Mouse (Mus musculus) embryonic facial prominence, embryonic 10.5 days (tissue): ENCODE data around the gene Gna13. TPM values are rescaled to one million over a fixed set of nuclear protein-coding genes. Genes with fewer than 3 reads are reported as not detected.

Experiments
- DNase-seq: peaks from one replicate; pipeline ENCODE4 v3.0.0-alpha.2; 2017; ENCODE audit warnings: low spot score
- H3K27ac ChIP-seq: fragments of 300-500 bp; sonication (generic); replicated peaks from 2 replicates; pipeline ENCODE4 v1.5.1; 2016; ENCODE audit warnings: mild to moderate bottlenecking
- H3K27me3 ChIP-seq: fragments of 300-500 bp; sonication (generic); replicated peaks from 2 replicates; pipeline ENCODE4 v1.6.1; 2016; ENCODE audit warnings: low read depth, mild to moderate bottlenecking; ENCODE audit not compliant: poor library complexity, severe bottlenecking
- H3K36me3 ChIP-seq: fragments of 300-500 bp; sonication (generic); replicated peaks from 2 replicates; pipeline ENCODE4 v1.6.1; 2016; ENCODE audit warnings: mild to moderate bottlenecking, moderate library complexity
- H3K4me1 ChIP-seq: fragments of 300-500 bp; sonication (generic); 2 replicates; pipeline ENCODE4 v1.6.1; 2016
- H3K4me3 ChIP-seq: fragments of 300-500 bp; sonication (generic); 2 replicates; pipeline ENCODE4 v1.5.1; 2016; ENCODE audit warnings: mild to moderate bottlenecking, moderate library complexity
- H3K9me3 ChIP-seq: fragments of 300-500 bp; sonication (generic); 2 replicates; pipeline ENCODE4 v1.6.1; 2016; ENCODE audit warnings: mild to moderate bottlenecking
- WGBS: fragments of 180-500 bp; shearing (Covaris S2); methylation state at CpG from one replicate; pipeline ENCODE4 v1.1.7; 2016; 5-methylcytosine and 5-hydroxymethylcytosine counted together
- polyA plus RNA-seq: library from polyadenylated mRNA; unstranded; fragments of >200 nt; fragmentation: Nextera tagmentation; extraction: Ambion mirVana; gene quantifications from 2 replicates; pipeline ENCODE4 v1.2.1, GENCODE M21; 2016

The Gna13 gene
- polyA plus RNA-seq, 1 experiment from 2014 or later, result 18.5 TPM

GRCm38 (mm10) chr11:109353391-109354235 lies 9.0 kb upstream of the Gna13 start:
- Histone ChIP-seq H3K27me3 (no peaks in the 10 kb centered on the region), H3K4me3 (no peak overlapping the region), H3K27ac (no peak overlapping the region), H3K9me3 (no peaks in the 10 kb centered on the region), H3K36me3 (no peaks in the 10 kb centered on the region), H3K4me1 (peaks cover 29% of the 10 kb centered on the region)
- no peak for DNase-seq
- 75% methylated on average over 12 of the region's 12 CpGs for WGBS

DNA sequence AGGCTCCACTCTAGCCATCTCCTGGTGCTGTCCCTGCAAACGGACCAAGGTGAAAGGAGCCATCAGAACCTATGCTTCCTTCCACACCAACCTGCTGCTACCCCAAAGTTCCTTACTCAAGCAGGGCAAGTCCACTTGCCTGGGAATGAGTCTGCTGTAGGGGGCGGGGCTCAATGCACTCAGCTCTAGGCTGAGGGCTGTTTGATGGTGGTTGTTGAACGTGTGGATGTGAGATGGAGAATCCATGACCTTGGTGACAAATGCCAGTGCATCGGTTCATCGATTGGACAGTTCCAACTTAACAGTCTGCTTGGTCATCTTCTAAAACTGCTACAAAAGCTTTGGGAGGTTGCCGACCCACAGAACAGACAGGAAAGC lies 8.4 kb upstream of the Gna13 start:
- 84% methylated on average over 6 of the region's 6 CpGs for WGBS
- H3K36me3 ChIP-seq, result no peaks in the 10 kb centered on the region
- no peak for DNase-seq
- no peaks in the 10 kb centered on the region for H3K27me3 ChIP-seq
- H3K9me3 ChIP-seq, result no peaks in the 10 kb centered on the region
- H3K4me3 ChIP-seq, result no peak overlapping the region
- H3K27ac ChIP-seq, result no peak overlapping the region
- H3K4me1 ChIP-seq, result peaks cover 35% of the 10 kb centered on the region

DNA sequence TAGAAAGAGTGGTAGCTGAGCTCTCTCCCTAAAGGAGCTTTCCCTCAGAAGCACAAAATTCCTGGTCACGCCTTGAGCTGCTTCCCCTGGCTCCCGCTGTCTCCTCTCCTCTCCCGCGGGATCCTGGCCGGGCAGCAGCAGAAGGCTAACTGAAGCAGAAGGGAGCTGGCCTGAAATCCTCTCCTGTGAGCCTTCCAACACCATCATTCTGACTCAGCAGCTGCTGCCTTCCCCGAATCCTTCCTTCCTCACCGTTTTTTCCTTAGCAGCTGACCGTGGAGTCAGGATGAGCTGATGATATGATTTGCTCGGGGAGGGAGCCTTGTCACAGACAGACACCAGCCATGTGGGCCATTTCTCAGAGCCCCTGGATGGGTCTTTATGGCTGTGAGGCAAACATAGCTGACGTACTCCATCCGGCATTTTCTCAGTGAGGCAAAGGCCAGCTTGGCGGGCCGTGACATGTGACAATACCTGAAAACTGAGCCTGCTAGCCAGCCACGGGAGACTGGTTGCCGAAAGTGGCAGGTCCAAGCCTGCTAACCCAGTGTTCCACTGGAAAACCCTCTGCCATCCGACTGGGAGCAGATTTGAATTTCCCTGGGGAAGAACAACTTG lies 6.8 kb upstream of the Gna13 start:
- H3K4me3 ChIP-seq, result no peak overlapping the region
- H3K36me3 ChIP-seq, result no peaks in the 10 kb centered on the region
- no peak overlapping the region; the same call in 1 of the 2 replicates for H3K27ac ChIP-seq
- no peak for DNase-seq
- peaks cover 8% of the 10 kb centered on the region for H3K27me3 ChIP-seq
- H3K4me1 ChIP-seq, result peaks cover 40% of the 10 kb centered on the region
- H3K9me3 ChIP-seq, result no peaks in the 10 kb centered on the region
- 68% methylated on average over 16 of the region's 16 CpGs for WGBS

- Histone ChIP-seq H3K36me3 (no peaks in the 10 kb centered on the region), H3K9me3 (no peaks in the 10 kb centered on the region), H3K27me3 (peaks cover 16% of the 10 kb centered on the region), H3K4me3 (no peak overlapping the region), H3K4me1 (peaks cover 52% of the 10 kb centered on the region), H3K27ac (peak overlapping the region; percentile 51)
- WGBS, result 85% methylated on average over 5 of the region's 5 CpGs
- DNase-seq, result no peak
Observed at GRCm38 (mm10) chr11:109357171-109357570, 5.5 kb upstream of the Gna13 start.

DNA sequence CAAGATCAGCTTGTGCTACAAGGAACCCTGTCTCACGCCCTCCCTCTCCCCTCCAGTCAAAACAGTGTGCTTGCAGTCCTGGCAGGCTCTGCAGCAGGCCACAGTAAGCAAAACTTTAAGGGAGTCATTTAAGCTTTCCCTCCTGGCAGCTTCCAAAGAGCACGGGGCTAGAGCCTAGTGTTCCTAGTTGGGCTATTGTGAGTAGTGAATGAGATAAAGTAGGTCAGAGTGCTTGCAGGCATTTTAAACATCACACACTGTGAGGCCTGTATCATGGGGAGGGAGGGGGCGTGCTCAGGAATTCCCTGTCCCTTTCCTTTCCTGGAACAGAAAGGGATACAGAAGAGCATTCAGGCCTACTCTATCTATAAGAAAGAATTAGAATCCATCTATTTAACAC lies 4.1 kb upstream of the Gna13 start:
- 31% methylated on average over 3 of the region's 3 CpGs for WGBS
- Histone ChIP-seq H3K9me3 (no peaks in the 10 kb centered on the region), H3K4me3 (no peak overlapping the region), H3K4me1 (peaks cover 51% of the 10 kb centered on the region), H3K27me3 (peaks cover 16% of the 10 kb centered on the region), H3K27ac (0 out of 2 replicates have a peak overlapping the region, but pooled peaks have one; percentile 3), H3K36me3 (no peaks in the 10 kb centered on the region)
- DNase-seq, result no peak

DNA sequence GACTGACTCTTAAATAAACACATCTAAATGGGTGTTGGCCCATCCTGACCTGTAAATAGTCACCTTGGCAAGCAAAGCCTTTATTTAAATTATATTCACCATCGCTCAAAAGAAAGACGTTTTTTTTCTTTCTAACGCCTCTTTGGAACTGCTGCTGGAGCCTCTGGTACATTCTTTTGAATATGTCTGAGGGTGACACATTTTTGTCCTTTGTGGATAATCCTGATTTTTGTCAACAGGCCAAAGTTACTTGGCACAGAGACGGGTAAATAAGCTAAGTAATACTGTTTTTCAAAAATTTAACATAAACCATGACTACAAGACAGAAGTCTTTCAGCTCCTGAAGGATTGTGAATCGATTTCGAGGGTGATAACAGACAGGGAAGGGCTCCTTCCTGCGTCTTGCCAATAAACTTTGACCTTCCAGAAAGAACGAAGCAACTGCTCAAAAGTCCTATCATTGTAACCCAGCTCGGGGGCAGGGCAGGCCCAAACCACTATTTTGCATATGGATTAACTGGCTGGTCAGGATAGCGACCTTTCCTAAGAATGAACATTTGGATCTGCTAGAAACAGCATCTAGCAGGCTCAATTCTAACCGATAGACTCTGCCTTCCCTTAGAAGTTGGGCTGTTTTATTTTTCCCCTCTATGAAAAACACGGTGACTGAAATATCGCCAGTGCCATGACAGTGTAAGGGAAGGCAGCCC lies 3.4 kb upstream of the Gna13 start:
- Histone ChIP-seq H3K9me3 (no peaks in the 10 kb centered on the region), H3K36me3 (no peaks in the 10 kb centered on the region), H3K4me1 (peaks cover 55% of the 10 kb centered on the region), H3K27me3 (peaks cover 16% of the 10 kb centered on the region), H3K27ac (no peak overlapping the region), H3K4me3 (no peak overlapping the region)
- no peak for DNase-seq
- WGBS, result 34% methylated on average over 13 of the region's 13 CpGs

- peaks cover 2% of the 10 kb centered on the region for H3K36me3 ChIP-seq
- peaks cover 64% of the 10 kb centered on the region for H3K4me1 ChIP-seq
- peaks cover 16% of the 10 kb centered on the region for H3K27me3 ChIP-seq
- H3K27ac ChIP-seq, result no peak overlapping the region
- H3K9me3 ChIP-seq, result no peaks in the 10 kb centered on the region
- 88% methylated on average over 6 of the region's 6 CpGs for WGBS
- no peak for DNase-seq
- no peak overlapping the region for H3K4me3 ChIP-seq
Observed at GRCm38 (mm10) chr11:109360102-109360501, 2.5 kb upstream of the Gna13 start.

GRCm38 (mm10) chr11:109360581-109361040 lies 2.0 kb upstream of the Gna13 start:
- H3K9me3 ChIP-seq, result no peaks in the 10 kb centered on the region
- no peak for DNase-seq
- H3K4me1 ChIP-seq, result peaks cover 67% of the 10 kb centered on the region
- H3K27me3 ChIP-seq, result peaks cover 16% of the 10 kb centered on the region
- 73% methylated on average over 12 of the region's 12 CpGs for WGBS
- peaks cover 7% of the 10 kb centered on the region for H3K36me3 ChIP-seq
- no peak overlapping the region for H3K27ac ChIP-seq
- no peak overlapping the region for H3K4me3 ChIP-seq

GRCm38 (mm10) chr11:109361241-109361630 lies 1.4 kb upstream of the Gna13 start:
- no peak for DNase-seq
- peak overlapping the region; percentile 93; the same call in 1 of the 2 replicates for H3K4me3 ChIP-seq
- H3K36me3 ChIP-seq, result peaks cover 13% of the 10 kb centered on the region
- 74% methylated on average over 7 of the region's 7 CpGs for WGBS
- no peak overlapping the region for H3K27ac ChIP-seq
- peaks cover 64% of the 10 kb centered on the region for H3K4me1 ChIP-seq
- H3K9me3 ChIP-seq, result no peaks in the 10 kb centered on the region
- H3K27me3 ChIP-seq, result peaks cover 16% of the 10 kb centered on the region

GRCm38 (mm10) chr11:109361631-109362462 lies 784 bp upstream of the Gna13 start:
- H3K36me3 ChIP-seq, result peaks cover 19% of the 10 kb centered on the region
- peaks cover 64% of the 10 kb centered on the region for H3K4me1 ChIP-seq
- peak; percentile 44 for DNase-seq
- no peaks in the 10 kb centered on the region for H3K9me3 ChIP-seq
- peak overlapping the region; percentile 93 for H3K4me3 ChIP-seq
- H3K27me3 ChIP-seq, result peaks cover 16% of the 10 kb centered on the region
- H3K27ac ChIP-seq, result peak overlapping the region; percentile 97
- WGBS, result 7% methylated on average over 27 of the region's 27 CpGs

- H3K27me3 ChIP-seq, result peaks cover 16% of the 10 kb centered on the region
- H3K4me3 ChIP-seq, result peak overlapping the region; percentile 93
- H3K4me1 ChIP-seq, result peaks cover 66% of the 10 kb centered on the region
- H3K9me3 ChIP-seq, result no peaks in the 10 kb centered on the region
- peak; percentile 64 for DNase-seq
- peak overlapping the region; percentile 97 for H3K27ac ChIP-seq
- H3K36me3 ChIP-seq, result peaks cover 35% of the 10 kb centered on the region
- 4% methylated on average over 53 of the region's 53 CpGs for WGBS
Observed at GRCm38 (mm10) chr11:109363191-109364133, 831 bp downstream of the Gna13 start.
